In genomic region chr5:87452514-87452913, GRCm38 (mm10) we compare ENCODE assay signal across 35 mouse cellular contexts. TPM values are rescaled to one million over a fixed set of nuclear protein-coding genes. Genes with fewer than 3 reads are reported as not detected.
"Had no signal": no experiment of that assay in that cellular context is flagged by ENCODE, and none has a peak within 500 bp of the region (broad histone marks: within the 10 kb centered on the region; RNA-seq: fewer than 3 reads in every experiment).

No protein-coding gene starts in this region.

RNA-seq across cellular contexts. Expression of gene Ugt2b38, which starts 28.5 kb away (rescaled TPM):
- total RNA-seq: gastrocnemius, adult 2 months; gastrocnemius, postnatal 10 days; gastrocnemius, postnatal 25 days; gastrocnemius, postnatal 4 days; granulocyte monocyte progenitor cell, adult 5-6 weeks; heart, adult 18-20 months; heart, adult 8-10 months; heart, postnatal 10 days; heart, postnatal 25 days; heart, postnatal 4 days; layer of hippocampus, adult 2 months; layer of hippocampus, postnatal 10 days; layer of hippocampus, postnatal 25 days; left cerebral cortex, adult 2 months; left cerebral cortex, postnatal 14 days; left cerebral cortex, postnatal 36 days had no signal
- polyA plus RNA-seq: heart, embryonic 10.5 days; heart, embryonic 12.5 days; heart, embryonic 14.5 days; heart, embryonic 16.5 days; hindbrain, embryonic 10.5 days; hindbrain, embryonic 12.5 days; hindbrain, embryonic 14.5 days; hindbrain, embryonic 16.5 days; inflammation-experienced regulatory T-cells, adult 6 months; intestine, embryonic 15.5 days; limb, embryonic 10.5 days; limb, embryonic 12.5 days; limb, embryonic 14.5 days; liver, embryonic 11.5 days; liver, embryonic 13.5 days; liver, embryonic 15.5 days; liver, postnatal 0 days had no signal

RNA-seq across cellular contexts. Expression of gene Ugt2a2, which starts 29.5 kb away (rescaled TPM):
- total RNA-seq: gastrocnemius, adult 2 months; gastrocnemius, postnatal 10 days; gastrocnemius, postnatal 25 days; gastrocnemius, postnatal 4 days; granulocyte monocyte progenitor cell, adult 5-6 weeks; heart, adult 18-20 months; heart, adult 8-10 months; heart, postnatal 10 days; heart, postnatal 25 days; heart, postnatal 4 days; layer of hippocampus, adult 2 months; layer of hippocampus, postnatal 10 days; layer of hippocampus, postnatal 25 days; left cerebral cortex, adult 2 months; left cerebral cortex, postnatal 14 days; left cerebral cortex, postnatal 36 days had no signal
- polyA plus RNA-seq: heart, embryonic 10.5 days; heart, embryonic 12.5 days; heart, embryonic 14.5 days; heart, embryonic 16.5 days; hindbrain, embryonic 10.5 days; hindbrain, embryonic 12.5 days; hindbrain, embryonic 14.5 days; hindbrain, embryonic 16.5 days; inflammation-experienced regulatory T-cells, adult 6 months; intestine, embryonic 15.5 days; kidney, embryonic 14.5 days; kidney, embryonic 16.5 days; limb, embryonic 10.5 days; limb, embryonic 12.5 days; limb, embryonic 14.5 days; liver, embryonic 11.5 days; liver, embryonic 13.5 days; liver, embryonic 15.5 days; liver, postnatal 0 days had no signal

RNA-seq across cellular contexts. Expression of gene Gm43638, which starts 34.1 kb away (rescaled TPM):
- total RNA-seq: gastrocnemius, adult 2 months; gastrocnemius, postnatal 10 days; gastrocnemius, postnatal 25 days; gastrocnemius, postnatal 4 days; granulocyte monocyte progenitor cell, adult 5-6 weeks; heart, adult 18-20 months; heart, adult 8-10 months; heart, postnatal 10 days; heart, postnatal 25 days; heart, postnatal 4 days; layer of hippocampus, adult 2 months; layer of hippocampus, postnatal 10 days; layer of hippocampus, postnatal 25 days; left cerebral cortex, adult 2 months; left cerebral cortex, postnatal 14 days; left cerebral cortex, postnatal 36 days had no signal
- polyA plus RNA-seq: heart, embryonic 10.5 days; heart, embryonic 12.5 days; heart, embryonic 14.5 days; heart, embryonic 16.5 days; hindbrain, embryonic 10.5 days; hindbrain, embryonic 12.5 days; hindbrain, embryonic 14.5 days; hindbrain, embryonic 16.5 days; inflammation-experienced regulatory T-cells, adult 6 months; intestine, embryonic 15.5 days; kidney, embryonic 14.5 days; kidney, embryonic 16.5 days; limb, embryonic 10.5 days; limb, embryonic 12.5 days; limb, embryonic 14.5 days; liver, embryonic 11.5 days; liver, embryonic 13.5 days; liver, embryonic 15.5 days; liver, postnatal 0 days had no signal

RNA-seq across cellular contexts. Expression of gene Ugt2a1, which starts 38.2 kb away (rescaled TPM):
- total RNA-seq: gastrocnemius, adult 2 months; gastrocnemius, postnatal 10 days; gastrocnemius, postnatal 25 days; gastrocnemius, postnatal 4 days; granulocyte monocyte progenitor cell, adult 5-6 weeks; heart, adult 18-20 months; heart, adult 8-10 months; heart, postnatal 10 days; heart, postnatal 25 days; heart, postnatal 4 days; layer of hippocampus, adult 2 months; layer of hippocampus, postnatal 10 days; layer of hippocampus, postnatal 25 days; left cerebral cortex, adult 2 months; left cerebral cortex, postnatal 14 days; left cerebral cortex, postnatal 36 days had no signal
- polyA plus RNA-seq: heart, embryonic 10.5 days; heart, embryonic 12.5 days; heart, embryonic 14.5 days; heart, embryonic 16.5 days; hindbrain, embryonic 10.5 days; hindbrain, embryonic 12.5 days; hindbrain, embryonic 14.5 days; hindbrain, embryonic 16.5 days; inflammation-experienced regulatory T-cells, adult 6 months; intestine, embryonic 15.5 days; kidney, embryonic 14.5 days; kidney, embryonic 16.5 days; limb, embryonic 10.5 days; limb, embryonic 12.5 days; limb, embryonic 14.5 days; liver, embryonic 11.5 days; liver, embryonic 13.5 days; liver, embryonic 15.5 days; liver, postnatal 0 days had no signal
